ENCODE assay signal across 19 mouse cellular contexts in the genomic region with DNA sequence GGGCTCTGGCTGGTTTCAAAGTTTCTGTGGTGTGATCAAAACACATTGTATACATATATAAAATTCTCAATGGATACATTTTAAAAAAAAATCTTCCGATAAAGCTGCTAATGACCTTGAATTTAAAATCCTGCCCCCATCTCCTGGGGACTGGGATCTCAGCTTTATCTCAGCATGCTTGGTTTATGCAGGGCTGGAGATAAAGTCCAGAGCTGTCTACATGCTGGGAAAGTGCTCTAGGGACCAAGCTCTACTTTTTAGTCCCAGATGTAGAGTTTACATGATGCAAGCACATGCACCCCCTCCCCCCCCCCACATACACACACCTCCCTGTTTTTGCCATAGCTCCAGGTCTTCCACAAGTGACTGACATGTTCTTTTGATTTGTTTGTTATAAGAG.
"Had no signal": no experiment of that assay in that cellular context is flagged by ENCODE, and none has a peak within 500 bp of the region (broad histone marks: within the 10 kb centered on the region; RNA-seq: fewer than 3 reads in every experiment).

No protein-coding gene starts in this region.

- H3K27ac ChIP-seq: midbrain, embryonic 10.5 days; midbrain, embryonic 12.5 days; neural tube, embryonic 13.5 days; neural tube, embryonic 15.5 days; stomach, embryonic 15.5 days; stomach, postnatal 0 days had no signal

- H3K27me3 ChIP-seq: midbrain, embryonic 12.5 days; neural tube, embryonic 13.5 days; neural tube, embryonic 15.5 days; stomach, embryonic 15.5 days had no signal

- H3K9ac ChIP-seq: lung, embryonic 14.5 days; midbrain, embryonic 12.5 days; neural tube, embryonic 13.5 days; neural tube, embryonic 15.5 days; stomach, embryonic 15.5 days had no signal

- DNase-seq: lung, adult 18-20 months; lung, embryonic 14.5 days; lung, postnatal 10 days; lung, postnatal 4 days; midbrain, embryonic 14.5 days; retina, postnatal 1 day; right cerebral cortex, adult 18-20 months; right cerebral cortex, postnatal 25 days; thymus, adult 2 months; thymus, postnatal 25 days; thymus, postnatal 4 days had no signal

- H3K4me1 ChIP-seq: neural tube, embryonic 13.5 days; neural tube, embryonic 15.5 days; stomach, embryonic 15.5 days had no signal

- H3K4me2 ChIP-seq: lung, embryonic 14.5 days; midbrain, embryonic 12.5 days; neural tube, embryonic 13.5 days; neural tube, embryonic 15.5 days; stomach, embryonic 15.5 days had no signal

- H3K4me3 ChIP-seq: midbrain, embryonic 10.5 days; midbrain, embryonic 12.5 days; myocyte; neural tube, embryonic 13.5 days; neural tube, embryonic 15.5 days; stomach, embryonic 15.5 days had no signal

- H3K9me3 ChIP-seq: midbrain, embryonic 10.5 days; midbrain, embryonic 12.5 days; neural tube, embryonic 13.5 days; neural tube, embryonic 15.5 days; stomach, embryonic 15.5 days had no signal

- H3K36me3 ChIP-seq: midbrain, embryonic 10.5 days; midbrain, embryonic 12.5 days; neural tube, embryonic 13.5 days; neural tube, embryonic 15.5 days; stomach, embryonic 15.5 days had no signal

- ATAC-seq: midbrain, embryonic 16.5 days had no signal
